Mouse (Mus musculus): ENCODE results near the gene Olfr1360. TPM values are rescaled to one million over a fixed set of nuclear protein-coding genes. Genes with fewer than 3 reads are reported as not detected.

Olfr1360 gene
- not detected in 2 replicates for polyA plus RNA-seq (2012; rRNA removed; ENCODE audit: low replicate concordance)

GRCm38 (mm10) chr13:21677305-21677704, at the start of gene Olfr1360:
TSS of gene Olfr1360 (minus strand) at chr13:21677405.

GRCm38 (mm10) chr13:21721757-21722372, 44.7 kb upstream of the Olfr1360 start, which contains the start of gene Hist1h2bm:
TSS of gene Hist1h2bm (plus strand) at chr13:21722044.

GRCm38 (mm10) chr13:21717397-21718357, 40.5 kb upstream of the Olfr1360 start, which contains the start of gene Hist1h3h:
TSS of gene Hist1h3h (plus strand) at chr13:21717659.

GRCm38 (mm10) chr13:21715864-21716539, 38.8 kb upstream of the Olfr1360 start, which contains the start of the genes Hist1h2bl and Hist1h2ai:
TSS of gene Hist1h2bl (minus strand) at chr13:21716143.
TSS of gene Hist1h2ai (plus strand) at chr13:21716422.

GRCm38 (mm10) chr13:21697811-21698210, 20.6 kb upstream of the Olfr1360 start, which contains the start of gene Olfr1359:
TSS of gene Olfr1359 (plus strand) at chr13:21698111.

GRCm38 (mm10) chr13:21663286-21663685, 13.9 kb downstream of the Olfr1360 start, which contains the start of gene Olfr1361:
TSS of gene Olfr1361 (minus strand) at chr13:21663386.

GRCm38 (mm10) chr13:21642418-21642817, 34.8 kb downstream of the Olfr1360 start, which contains the start of gene Olfr11:
TSS of gene Olfr11 (minus strand) at chr13:21642518.

Other genes starting within 250 kb of the Olfr1360 start
- gene Pgbd1, start 236.3 kb downstream of the Olfr1360 start, polyA plus RNA-seq (2012; rRNA removed; ENCODE audit: low replicate concordance), result 0.10 and 0.62 TPM in 2 replicates
- 24.0 and 27.9 TPM in 2 replicates for gene Zscan26, start 223.7 kb downstream of the Olfr1360 start, polyA plus RNA-seq (2012; rRNA removed; ENCODE audit: low replicate concordance)
- gene Nkapl, start 208.9 kb downstream of the Olfr1360 start, polyA plus RNA-seq (2012; rRNA removed; ENCODE audit: low replicate concordance), result 0.72 and 1.1 TPM in 2 replicates
- gene Zkscan4, start 198.5 kb downstream of the Olfr1360 start, polyA plus RNA-seq (2012; rRNA removed; ENCODE audit: low replicate concordance), result 2.1 and 2.2 TPM in 2 replicates
- not detected in 2 replicates for gene Gm10065, start 198.0 kb downstream of the Olfr1360 start, polyA plus RNA-seq (2012; rRNA removed; ENCODE audit: low replicate concordance)
- gene AK157302, start 182.2 kb downstream of the Olfr1360 start, polyA plus RNA-seq (2012; rRNA removed; ENCODE audit: low replicate concordance), result 0.24 and 0.27 TPM in 2 replicates
- gene Gm11273, start 176.0 kb downstream of the Olfr1360 start, polyA plus RNA-seq (2012; rRNA removed; ENCODE audit: low replicate concordance), result 17.1 and 26.1 TPM in 2 replicates
- 4.9 and 7.2 TPM in 2 replicates for gene Zkscan8, start 146.3 kb downstream of the Olfr1360 start, polyA plus RNA-seq (2012; rRNA removed; ENCODE audit: low replicate concordance)
- gene Olfr1366, start 134.6 kb downstream of the Olfr1360 start, polyA plus RNA-seq (2012; rRNA removed; ENCODE audit: low replicate concordance), result not detected in 2 replicates
- not detected in 2 replicates for gene Olfr1535, start 117.5 kb downstream of the Olfr1360 start, polyA plus RNA-seq (2012; rRNA removed; ENCODE audit: low replicate concordance)
- not detected in 2 replicates for gene Olfr1364, start 95.6 kb downstream of the Olfr1360 start, polyA plus RNA-seq (2012; rRNA removed; ENCODE audit: low replicate concordance)
- gene Olfr1362, start 63.4 kb downstream of the Olfr1360 start, polyA plus RNA-seq (2012; rRNA removed; ENCODE audit: low replicate concordance), result not detected in 2 replicates
- 0.04 TPM in 1 of 2 replicates, not detected in the other for gene Olfr11, start 34.9 kb downstream of the Olfr1360 start, polyA plus RNA-seq (2012; rRNA removed; ENCODE audit: low replicate concordance)
- gene Olfr1361, start 14.0 kb downstream of the Olfr1360 start, polyA plus RNA-seq (2012; rRNA removed; ENCODE audit: low replicate concordance), result not detected in 2 replicates
- gene Olfr1359, start 20.7 kb upstream of the Olfr1360 start, polyA plus RNA-seq (2012; rRNA removed; ENCODE audit: low replicate concordance), result not detected in 2 replicates
- 2.6 and 3.2 TPM in 2 replicates for gene Hist1h2bl, start 38.7 kb upstream of the Olfr1360 start, polyA plus RNA-seq (2012; rRNA removed; ENCODE audit: low replicate concordance)
- gene Hist1h2ai, start 39.0 kb upstream of the Olfr1360 start, polyA plus RNA-seq (2012; rRNA removed; ENCODE audit: low replicate concordance), result 1.7 and 10.5 TPM in 2 replicates
- gene Hist1h3h, start 40.3 kb upstream of the Olfr1360 start, polyA plus RNA-seq (2012; rRNA removed; ENCODE audit: low replicate concordance), result 2.7 and 33.5 TPM in 2 replicates
- gene Hist1h2bm, start 44.6 kb upstream of the Olfr1360 start, polyA plus RNA-seq (2012; rRNA removed; ENCODE audit: low replicate concordance), result 0.42 and 2.3 TPM in 2 replicates
- gene Hist1h4j, start 57.7 kb upstream of the Olfr1360 start, polyA plus RNA-seq (2012; rRNA removed; ENCODE audit: low replicate concordance), result 0.50 and 4.8 TPM in 2 replicates
- 2.1 and 39.6 TPM in 2 replicates for gene Hist1h4k, start 73.1 kb upstream of the Olfr1360 start, polyA plus RNA-seq (2012; rRNA removed; ENCODE audit: low replicate concordance)
- gene Hist1h2ak, start 76.4 kb upstream of the Olfr1360 start, polyA plus RNA-seq (2012; rRNA removed; ENCODE audit: low replicate concordance), result 9.2 TPM in 1 of 2 replicates, not detected in the other
- 5.6 and 6.6 TPM in 2 replicates for gene Hist1h2bn, start 76.7 kb upstream of the Olfr1360 start, polyA plus RNA-seq (2012; rRNA removed; ENCODE audit: low replicate concordance)
- gene Hist1h1b, start 103.2 kb upstream of the Olfr1360 start, polyA plus RNA-seq (2012; rRNA removed; ENCODE audit: low replicate concordance), result 0.23 and 1.3 TPM in 2 replicates
- 0.97 and 14.0 TPM in 2 replicates for gene Hist1h3i, start 106.0 kb upstream of the Olfr1360 start, polyA plus RNA-seq (2012; rRNA removed; ENCODE audit: low replicate concordance)
- gene Hist1h2an, start 109.8 kb upstream of the Olfr1360 start, polyA plus RNA-seq (2012; rRNA removed; ENCODE audit: low replicate concordance), result 1.2 and 8.9 TPM in 2 replicates
- 1.2 and 1.7 TPM in 2 replicates for gene Hist1h2bp, start 110.1 kb upstream of the Olfr1360 start, polyA plus RNA-seq (2012; rRNA removed; ENCODE audit: low replicate concordance)
- gene Hist1h2bq, start 132.8 kb upstream of the Olfr1360 start, polyA plus RNA-seq (2012; rRNA removed; ENCODE audit: low replicate concordance), result 7.2 and 42.8 TPM in 2 replicates
- not detected in 2 replicates for gene Hist1h2ao, start 133.1 kb upstream of the Olfr1360 start, polyA plus RNA-seq (2012; rRNA removed; ENCODE audit: low replicate concordance)
- gene Hist1h4m, start 134.3 kb upstream of the Olfr1360 start, polyA plus RNA-seq (2012; rRNA removed; ENCODE audit: low replicate concordance), result not detected in 2 replicates
- gene Hist1h4n, start 154.8 kb upstream of the Olfr1360 start, polyA plus RNA-seq (2012; rRNA removed; ENCODE audit: low replicate concordance), result 8.8 and 27.8 TPM in 2 replicates
- gene Hist1h2ap, start 156.1 kb upstream of the Olfr1360 start, polyA plus RNA-seq (2012; rRNA removed; ENCODE audit: low replicate concordance), result 10.9 and 185 TPM in 2 replicates
- 2.6 and 36.8 TPM in 2 replicates for gene Hist1h2br, start 156.3 kb upstream of the Olfr1360 start, polyA plus RNA-seq (2012; rRNA removed; ENCODE audit: low replicate concordance)